Mouse (Mus musculus) left cerebral cortex, adult 8-10 months (tissue): ENCODE data around the gene Cfap99. TPM values are rescaled to one million over a fixed set of nuclear protein-coding genes. Genes with fewer than 3 reads are reported as not detected.

ENCODE experiments used
- total RNA-seq, 4 experiments: library from RNA; stranded (reverse); gene quantifications; 2 replicates each; pipeline ENCODE4 v1.2.4; 2022

Cfap99 gene
- total RNA-seq, 4 experiments from 2014 or later: 1.1 to 1.9 (median 1.6) TPM

Other genes with a start within 250 kb of the Cfap99 start
- gene Poln, start 119.2 kb upstream of the Cfap99 start, total RNA-seq: 1 to 10 TPM in 2 of 4 experiments, under 1 TPM in 2; 0.80 to 2.5 (median 1.3) TPM
- 10 to 100 TPM in 1 of 4 experiments, 1 to 10 TPM in 3; 7.1 to 12.4 (median 7.4) TPM for gene Haus3, start 119.1 kb upstream of the Cfap99 start, total RNA-seq
- 10 to 100 TPM; 68.7 to 79.4 (median 72.7) TPM for gene Mxd4, start 100.9 kb upstream of the Cfap99 start, total RNA-seq
- 10 to 100 TPM; 57.7 to 68.9 (median 59.1) TPM for gene Zfyve28, start 151 bp upstream of the Cfap99 start, total RNA-seq
- 10 to 100 TPM; 84.4 to 90.9 (median 87.9) TPM for gene Rnf4, start 47.7 kb downstream of the Cfap99 start, total RNA-seq
- 10 to 100 TPM; 43.1 to 49.3 (median 43.2) TPM for gene Fam193a, start 81.3 kb downstream of the Cfap99 start, total RNA-seq
- 10 to 100 TPM; 15.4 to 24.0 (median 20.9) TPM for gene Tnip2, start 225.4 kb downstream of the Cfap99 start, total RNA-seq
- 1 to 10 TPM; 2.6 to 8.7 (median 4.6) TPM for gene Sh3bp2, start 237.2 kb downstream of the Cfap99 start, total RNA-seq